Mouse (Mus musculus) liver, adult (tissue): ENCODE data around the gene Hlcs.

Experiments used
- GATA4 ChIP-seq: IDR thresholded peaks from 2 replicates; pipeline ENCODE4 v1.6.1; 2014; ENCODE audit warnings: mild to moderate bottlenecking, low read length; ENCODE audit not compliant: insufficient replicate concordance

Gene Hlcs

GRCm38 (mm10) chr16:94262501-94262900 lies 50.9 kb downstream of the Hlcs start:
- TF ChIP-seq GATA4 = no peak

- no peak for TF ChIP-seq GATA4
Observed at GRCm38 (mm10) chr16:94260938-94261630, 52.3 kb downstream of the Hlcs start.

- no peak for TF ChIP-seq GATA4
Observed at GRCm38 (mm10) chr16:94258366-94259310, 54.7 kb downstream of the Hlcs start.

- TF ChIP-seq GATA4 = no peak
Observed at GRCm38 (mm10) chr16:94255592-94255991, 57.8 kb downstream of the Hlcs start.

- TF ChIP-seq GATA4 = no peak
Observed at GRCm38 (mm10) chr16:94255035-94255434, 58.3 kb downstream of the Hlcs start.

GRCm38 (mm10) chr16:94254415-94254891 lies 58.9 kb downstream of the Hlcs start:
- TF ChIP-seq GATA4 = no peak

GRCm38 (mm10) chr16:94253671-94254414 lies 59.5 kb downstream of the Hlcs start:
- no peak for TF ChIP-seq GATA4

GRCm38 (mm10) chr16:94251756-94252155 lies 61.6 kb downstream of the Hlcs start:
- no peak for TF ChIP-seq GATA4

- TF ChIP-seq GATA4 = no peak
Observed at GRCm38 (mm10) chr16:94250640-94251349, 62.6 kb downstream of the Hlcs start.

GRCm38 (mm10) chr16:94250136-94250535 lies 63.2 kb downstream of the Hlcs start:
- no peak for TF ChIP-seq GATA4

GRCm38 (mm10) chr16:94249666-94250065 lies 63.7 kb downstream of the Hlcs start:
- no peak for TF ChIP-seq GATA4

- TF ChIP-seq GATA4 = no peak
Observed at GRCm38 (mm10) chr16:94248721-94249120, 64.7 kb downstream of the Hlcs start.

- no peak for TF ChIP-seq GATA4
Observed at GRCm38 (mm10) chr16:94246976-94247375, 66.4 kb downstream of the Hlcs start.

- no peak for TF ChIP-seq GATA4
Observed at GRCm38 (mm10) chr16:94246058-94246784, 67.2 kb downstream of the Hlcs start.
